Mouse (Mus musculus) stomach, postnatal 0 days (tissue): ENCODE measurements at regions not wholly inside any gene's neighbourhood (a gene's known extent, or its start where the extent isn't known, plus 50 kb on each side); places are given as distances from the start of the nearest gene placed in this dataset.

Experiments used
- ATAC-seq: fragments of 200-750 bp; cut with Nextera tagmentation; 2 replicates; pipeline ENCODE4 v1.8.0; 2017; ENCODE audit not compliant: low FRiP score, low TSS enrichment
- DNase-seq: peaks from one replicate; pipeline ENCODE4 v3.0.0-alpha.2; 2016; ENCODE audit warnings: low spot score
- H3K27ac ChIP-seq: fragments of 300-500 bp; sonication (generic); replicated peaks from 2 replicates; pipeline ENCODE4 v1.5.1; 2014; ENCODE audit warnings: mild to moderate bottlenecking, control low read depth
- H3K27me3 ChIP-seq: fragments of 300-500 bp; sonication (generic); 2 replicates; pipeline ENCODE4 v1.6.1; 2014; ENCODE audit warnings: low read length; ENCODE audit not compliant: control insufficient read depth, insufficient read depth
- H3K36me3 ChIP-seq: fragments of 300-500 bp; sonication (generic); 2 replicates; pipeline ENCODE4 v1.6.1; 2014; ENCODE audit warnings: low read length, mixed read lengths; ENCODE audit not compliant: control insufficient read depth, insufficient read depth
- H3K4me1 ChIP-seq: fragments of 300-500 bp; sonication (generic); replicated peaks from 2 replicates; pipeline ENCODE4 v1.6.1; 2014; ENCODE audit warnings: antibody characterized with exemption; ENCODE audit not compliant: control insufficient read depth, insufficient read depth
- H3K4me2 ChIP-seq: fragments of 300-500 bp; sonication (generic); replicated peaks from 2 replicates; pipeline ENCODE4 v1.6.1; 2014; ENCODE audit warnings: low read depth, mild to moderate bottlenecking, control low read depth, moderate library complexity
- H3K4me3 ChIP-seq: fragments of 300-500 bp; sonication (generic); 2 replicates; pipeline ENCODE4 v1.5.1; 2014; ENCODE audit warnings: low read depth, low read length, control low read depth
- H3K9ac ChIP-seq: fragments of 300-500 bp; sonication (generic); 2 replicates; pipeline ENCODE4 v1.6.1; 2014; ENCODE audit warnings: mild to moderate bottlenecking, low read length, control low read depth, mixed read lengths
- H3K9me3 ChIP-seq: fragments of 300-500 bp; sonication (generic); 2 replicates; pipeline ENCODE4 v1.6.1; 2016; ENCODE audit warnings: low read length; ENCODE audit not compliant: control insufficient read depth
- CTCF ChIP-seq: IDR thresholded peaks from 2 replicates; pipeline ENCODE4 v1.5.1; 2016; ENCODE audit warnings: antibody characterized with exemption, low read depth, mild to moderate bottlenecking, moderate library complexity
- EP300 ChIP-seq: optimal IDR thresholded peaks from 2 replicates; pipeline ENCODE3; 2016; ENCODE audit warnings: antibody characterized with exemption
- WGBS: fragments of 180-500 bp; shearing (Covaris S2); extraction: QIAGEN DNeasy Blood & Tissue Kit; methylation state at CpG from one replicate; pipeline ENCODE4 v1.1.7; 2014; 5-methylcytosine and 5-hydroxymethylcytosine counted together

- no peaks in the 10 kb centered on the region for H3K27me3 ChIP-seq
- DNase-seq (no peak), ATAC-seq (no peak)
- no peaks in the 10 kb centered on the region for H3K9me3 ChIP-seq
- no peaks in the 10 kb centered on the region for H3K4me1 ChIP-seq
- WGBS = 83% methylated on average over 1 of the region's 1 CpGs
- H3K4me2 ChIP-seq = no peak overlapping the region
- H3K36me3 ChIP-seq = no peaks in the 10 kb centered on the region
- H3K27ac ChIP-seq = no peak overlapping the region
- no peak overlapping the region for H3K9ac ChIP-seq
- TF ChIP-seq EP300 (no peak), CTCF (no peak)
- H3K4me3 ChIP-seq = no peak overlapping the region
These were observed 52.0 kb downstream of the Gm11983 start for GRCm38 (mm10) chr11:6785471-6785870.

DNA sequence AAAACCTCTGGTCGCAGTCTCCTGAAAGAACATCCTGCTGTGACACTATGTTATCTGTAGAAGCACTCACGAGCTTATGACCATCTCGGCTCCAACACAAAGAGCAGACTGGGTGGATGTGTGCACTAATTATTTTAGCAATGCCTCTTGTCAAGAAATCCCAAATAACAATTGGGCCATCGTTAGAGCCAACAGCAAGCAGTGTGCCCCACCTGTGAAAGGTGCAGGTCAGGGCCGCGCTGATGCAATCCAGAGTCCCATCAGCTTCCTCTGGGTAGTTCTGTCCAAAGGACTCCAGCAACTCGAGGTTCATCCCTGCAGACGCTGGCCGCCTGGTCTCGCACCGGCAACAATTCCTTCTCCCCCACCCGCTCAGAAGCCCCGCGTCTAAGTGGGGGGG, 54.6 kb downstream of the Gm11983 start:
- DNase-seq (no peak), ATAC-seq (no peak)
- Histone ChIP-seq H3K4me3 (no peak overlapping the region), H3K4me1 (no peaks in the 10 kb centered on the region), H3K36me3 (no peaks in the 10 kb centered on the region), H3K9ac (no peak overlapping the region), H3K9me3 (no peaks in the 10 kb centered on the region), H3K27ac (no peak overlapping the region), H3K27me3 (no peaks in the 10 kb centered on the region), H3K4me2 (no peak overlapping the region)
- TF ChIP-seq CTCF (no peak), EP300 (no peak)
- WGBS = 87% methylated on average over 14 of the region's 14 CpGs

- ATAC-seq = no peak
- TF ChIP-seq CTCF (no peak), EP300 (no peak)
- 72% methylated on average over 5 of the region's 5 CpGs for WGBS
These were observed 57.7 kb downstream of the Gm11983 start for GRCm38 (mm10) chr11:6779752-6780151.

DNA sequence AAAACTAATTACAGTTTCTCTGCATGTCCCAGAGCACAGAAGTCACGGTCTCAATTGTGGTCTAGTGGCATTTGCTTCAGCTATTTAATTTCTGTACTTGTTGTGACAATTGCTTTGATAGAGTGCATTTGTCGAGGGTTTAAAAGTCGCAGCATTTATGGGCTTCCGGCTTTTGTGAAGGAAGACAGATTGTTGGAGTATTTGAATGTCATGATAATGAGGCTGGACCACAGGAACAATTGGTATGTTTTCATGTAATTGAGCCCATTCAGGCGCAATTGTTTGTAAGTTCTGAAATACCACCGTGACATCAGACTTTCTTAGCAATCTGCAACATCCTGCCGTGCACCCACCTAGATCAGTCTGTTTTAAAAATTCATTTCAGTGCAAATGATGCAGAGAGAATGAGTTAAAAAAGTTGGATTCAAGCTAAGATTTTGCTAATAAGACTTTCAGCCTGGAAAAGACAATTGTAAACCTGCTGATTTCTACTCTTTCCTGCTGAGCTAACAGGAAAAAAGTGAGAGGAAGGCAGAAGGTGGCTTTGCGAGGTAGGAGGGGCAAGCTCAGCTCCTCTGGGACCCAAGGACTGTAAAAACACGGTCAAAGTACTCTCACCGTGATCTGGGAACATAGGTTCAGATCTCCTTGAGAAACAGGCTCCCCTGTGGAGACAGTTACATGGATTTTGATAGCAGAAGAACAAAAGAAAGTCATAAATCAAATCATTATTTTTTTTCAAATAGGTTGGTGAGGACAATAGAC, 58.7 kb downstream of the Gm11983 start:
- no peak overlapping the region for H3K27ac ChIP-seq
- H3K4me3 ChIP-seq = no peak overlapping the region
- TF ChIP-seq CTCF (no peak), EP300 (no peak)
- no peaks in the 10 kb centered on the region for H3K36me3 ChIP-seq
- ATAC-seq (no peak), DNase-seq (no peak)
- H3K4me1 ChIP-seq = no peaks in the 10 kb centered on the region
- no peaks in the 10 kb centered on the region for H3K9me3 ChIP-seq
- no peaks in the 10 kb centered on the region for H3K27me3 ChIP-seq
- H3K9ac ChIP-seq = no peak overlapping the region
- H3K4me2 ChIP-seq = no peak overlapping the region
- WGBS = 55% methylated on average over 10 of the region's 10 CpGs

More at GRCm38 (mm10) chr11:6779752-6780151, 57.7 kb downstream of the Gm11983 start:
- H3K36me3 ChIP-seq = no peaks in the 10 kb centered on the region
- H3K4me3 ChIP-seq = no peak overlapping the region
- H3K9me3 ChIP-seq = no peaks in the 10 kb centered on the region
- DNase-seq = no peak
- no peaks in the 10 kb centered on the region for H3K27me3 ChIP-seq
- H3K27ac ChIP-seq = no peak overlapping the region
- no peaks in the 10 kb centered on the region for H3K4me1 ChIP-seq
- H3K9ac ChIP-seq = no peak overlapping the region
- no peak overlapping the region for H3K4me2 ChIP-seq

GRCm38 (mm10) chr11:6777566-6777965, 59.9 kb downstream of the Gm11983 start:
- Histone ChIP-seq H3K4me1 (no peaks in the 10 kb centered on the region), H3K27ac (no peak overlapping the region), H3K27me3 (no peaks in the 10 kb centered on the region), H3K36me3 (no peaks in the 10 kb centered on the region), H3K4me2 (no peak overlapping the region), H3K9ac (no peak overlapping the region), H3K4me3 (no peak overlapping the region), H3K9me3 (no peaks in the 10 kb centered on the region)
- DNase-seq (no peak), ATAC-seq (no peak)
- WGBS = 87% methylated on average over 1 of the region's 1 CpGs
- TF ChIP-seq EP300 (no peak), CTCF (no peak)

DNA sequence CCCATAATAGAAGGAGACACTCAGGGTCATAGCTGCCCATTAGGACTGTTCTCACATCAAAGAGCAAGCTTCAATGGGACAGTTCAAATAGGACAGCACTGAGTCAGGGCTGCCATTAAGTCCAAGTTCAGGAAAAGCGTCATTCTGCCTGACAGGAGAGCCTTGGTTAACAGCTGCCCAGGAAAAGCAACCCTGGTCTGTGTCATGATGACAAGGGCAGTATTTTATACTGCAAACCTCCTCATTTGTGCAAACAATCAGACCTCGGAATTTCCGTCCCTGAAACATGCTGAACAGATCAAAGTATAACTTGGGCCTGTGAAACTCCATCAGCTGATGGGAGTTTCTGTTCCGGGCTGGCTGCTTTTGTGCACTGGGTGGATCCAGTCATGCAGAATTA, 62.8 kb downstream of the Gm11983 start:
- Histone ChIP-seq H3K4me1 (no peaks in the 10 kb centered on the region), H3K9me3 (no peaks in the 10 kb centered on the region), H3K27ac (no peak overlapping the region), H3K27me3 (no peaks in the 10 kb centered on the region), H3K4me2 (no peak overlapping the region), H3K36me3 (no peaks in the 10 kb centered on the region), H3K4me3 (no peak overlapping the region), H3K9ac (no peak overlapping the region)
- ATAC-seq = no peak
- TF ChIP-seq CTCF (no peak), EP300 (no peak)
- 29% methylated on average over 4 of the region's 4 CpGs for WGBS
- no peak for DNase-seq
